Mouse (Mus musculus): Measurements from ENCODE around the gene Fxn.

- no peak for TF ChIP-seq CTCF (IDR thresholded peaks at IDR 0.05)
- no peak for TF ChIP-seq EP300 (IDR thresholded peaks at IDR 0.05)
Measured at GRCm38 (mm10) chr19:24326969-24327368, 46.6 kb upstream of the Fxn start.
